Mouse (Mus musculus): ENCODE measurements around the gene Dcun1d1. TPM values are rescaled to one million over a fixed set of nuclear protein-coding genes. Genes with fewer than 3 reads are reported as not detected.

Dcun1d1 gene
- 0.54 and 0.67 TPM in 2 replicates for polyA plus RNA-seq (2012; rRNA removed)

GRCm38 (mm10) chr3:35937345-35937744, at the start of gene Dcun1d1:
Gene Dcun1d1 (minus strand): TSS chr3:35937445.

Other genes with a start within 250 kb of the Dcun1d1 start
- gene Atp11b, start 183.3 kb downstream of the Dcun1d1 start, polyA plus RNA-seq (2012; rRNA removed), result 3.9 and 4.8 TPM in 2 replicates
- gene Mccc1, start 63.2 kb upstream of the Dcun1d1 start, polyA plus RNA-seq (2012; rRNA removed), result 8.4 and 8.7 TPM in 2 replicates
- not detected in 2 replicates for gene Ccdc144b, start 116.1 kb upstream of the Dcun1d1 start, polyA plus RNA-seq (2012; rRNA removed)
- gene Acad9, start 128.5 kb upstream of the Dcun1d1 start, polyA plus RNA-seq (2012; rRNA removed), result 6.1 and 9.3 TPM in 2 replicates
- 0.08 and 0.30 TPM in 2 replicates for gene D3Ertd254e, start 213.6 kb upstream of the Dcun1d1 start, polyA plus RNA-seq (2012; rRNA removed)